Mouse (Mus musculus) small intestine, adult 2 months (tissue): Measurements from ENCODE around the gene Eef1akmt2.

Source experiments
- CTCF ChIP-seq: fragments of 200-500 bp; IDR thresholded peaks from 2 replicates; pipeline ENCODE4 v1.5.1; 2012; ENCODE audit warnings: low read depth, mild to moderate bottlenecking, control low read depth, inconsistent platforms, low read length, moderate library complexity, mixed read lengths; ENCODE audit not compliant: insufficient replicate concordance, insufficient read length; ENCODE audit errors: extremely low read depth
- POLR2A ChIP-seq: fragments of 200-500 bp; IDR thresholded peaks from 2 replicates; pipeline ENCODE4 v1.6.1; 2012; ENCODE audit warnings: low read depth, mild to moderate bottlenecking, control low read depth, inconsistent platforms, low read length, moderate library complexity

- no peak for TF ChIP-seq POLR2A
- TF ChIP-seq CTCF = no peak
These were observed 42.8 kb downstream of the Eef1akmt2 start for GRCm38 (mm10) chr7:132809721-132810120.
